Mouse (Mus musculus) MEL (cell line): ENCODE data around the gene Wwtr1.
A peak's percentile ranks its signal among the peaks of the same experiment; 100 is the strongest.

Experiments used
- CHD2 ChIP-seq: IDR thresholded peaks from 2 replicates; pipeline ENCODE4 v1.6.1; 2011; ENCODE audit warnings: low read length, improper control_type of control experiment
- CTCF ChIP-seq, 3 experiments: IDR thresholded peaks in 2 of 3; conservative IDR thresholded peaks in 1 of 3; 2 replicates each; pipeline ENCODE4 v1.5.1; 2011 to 2012; ENCODE audit warnings: low read length in 3 of 3, low read depth in 2 of 3, mild to moderate bottlenecking in 2 of 3, improper control_type of control experiment in 1 of 3, inconsistent platforms in 1 of 3, mixed read lengths in 1 of 3, moderate library complexity in 1 of 3; ENCODE audit not compliant: control insufficient read depth in 1 of 3, insufficient read depth in 1 of 3, poor library complexity in 1 of 3, severe bottlenecking in 1 of 3
- E2F4 ChIP-seq: IDR thresholded peaks from 2 replicates; pipeline ENCODE4 v1.6.1; 2011; ENCODE audit warnings: low read depth, low read length, improper control_type of control experiment, borderline replicate concordance
- ELF1 ChIP-seq: IDR thresholded peaks from 2 replicates; pipeline ENCODE4 v1.6.1; 2014; ENCODE audit warnings: low read depth, mild to moderate bottlenecking, inconsistent platforms, low read length, improper control_type of control experiment, moderate library complexity
- EP300 ChIP-seq, 2 experiments: IDR thresholded peaks; 2 replicates each; pipeline ENCODE4 v1.6.1; 2011; ENCODE audit warnings: improper control_type of control experiment in 2 of 2, low read length in 2 of 2, low read depth in 1 of 2, mild to moderate bottlenecking in 1 of 2
- HCFC1 ChIP-seq: IDR thresholded peaks from 2 replicates; pipeline ENCODE4 v1.6.1; 2012; ENCODE audit warnings: low read depth, mild to moderate bottlenecking, inconsistent platforms, low read length, improper control_type of control experiment, moderate library complexity
- MYB ChIP-seq: IDR thresholded peaks from 2 replicates; pipeline ENCODE4 v1.6.1; 2011; ENCODE audit warnings: mild to moderate bottlenecking, low read depth, low read length, improper control_type of control experiment
- POLR2A ChIP-seq, 2 experiments: IDR thresholded peaks; 2 replicates each; pipeline ENCODE4 v1.6.1; 2011 to 2012; ENCODE audit warnings: low read length in 2 of 2, mild to moderate bottlenecking in 2 of 2, control low read depth in 1 of 2, improper control_type of control experiment in 1 of 2, low read depth in 1 of 2, moderate library complexity in 1 of 2; ENCODE audit not compliant: control insufficient read depth in 1 of 2, insufficient read depth in 1 of 2, poor library complexity in 1 of 2
- POLR2AphosphoS2 ChIP-seq: IDR thresholded peaks from 2 replicates; pipeline ENCODE4 v1.6.1; 2011; ENCODE audit warnings: low read length, improper control_type of control experiment
- TAL1 ChIP-seq: IDR thresholded peaks from 2 replicates; pipeline ENCODE4 v1.6.1; 2012; ENCODE audit warnings: mild to moderate bottlenecking, inconsistent platforms, low read length, moderate library complexity, mixed read lengths
- USF2 ChIP-seq, 2 experiments: IDR thresholded peaks; 2 replicates each; pipeline ENCODE4 v1.6.1; 2011 to 2012; ENCODE audit warnings: improper control_type of control experiment in 2 of 2, low read length in 2 of 2, borderline replicate concordance in 1 of 2, inconsistent platforms in 1 of 2, low read depth in 1 of 2, mild to moderate bottlenecking in 1 of 2; ENCODE audit not compliant: insufficient read depth in 1 of 2
- ZC3H11A ChIP-seq: IDR thresholded peaks from 2 replicates; pipeline ENCODE4 v1.6.1; 2012; ENCODE audit warnings: low read depth, mild to moderate bottlenecking, inconsistent platforms, low read length, improper control_type of control experiment
- ZMIZ1 ChIP-seq: IDR thresholded peaks from 2 replicates; pipeline ENCODE4 v1.6.1; 2012; ENCODE audit warnings: low read depth, mild to moderate bottlenecking, inconsistent platforms, low read length, improper control_type of control experiment, moderate library complexity
- ZNF384 ChIP-seq: IDR thresholded peaks from 2 replicates; pipeline ENCODE4 v1.6.1; 2012; ENCODE audit warnings: low read depth, mild to moderate bottlenecking, inconsistent platforms, low read length, improper control_type of control experiment

GRCm38 (mm10) chr3:57448445-57448844, 127.3 kb downstream of the Wwtr1 start:
- TF ChIP-seq CHD2 (no peak), POLR2A (IDR thresholded peaks at IDR 0.05; ENCODE audit: control insufficient read depth in 1 of 2, insufficient read depth in 1 of 2, low read depth in 1 of 2, low read length in 2 of 2, poor library complexity in 1 of 2) (no peak), CTCF (IDR thresholded peaks at IDR 0.05 in 2 of 3, conservative IDR thresholded peaks at IDR 0.05 in 1 of 3; ENCODE audit: control insufficient read depth in 1 of 3, insufficient read depth in 1 of 3, low read depth in 2 of 3, low read length in 3 of 3, poor library complexity in 1 of 3, severe bottlenecking in 1 of 3) (peak; percentile 65 to 75 (median 74)), ZMIZ1 (no peak), POLR2AphosphoS2 (no peak), ZC3H11A (peak; percentile 21; the same call in 1 of the 2 replicates), ELF1 (no peak), EP300 (IDR thresholded peaks at IDR 0.05; ENCODE audit: low read depth in 1 of 2, low read length in 2 of 2) (no peak), USF2 (IDR thresholded peaks at IDR 0.05; ENCODE audit: borderline replicate concordance in 1 of 2, insufficient read depth in 1 of 2, low read depth in 1 of 2, low read length in 2 of 2) (no peak), HCFC1 (no peak), TAL1 (no peak), ZNF384 (no peak), E2F4 (no peak), MYB (no peak)
